Mouse (Mus musculus): Measurements from ENCODE around the gene Il24. TPM values are rescaled to one million over a fixed set of nuclear protein-coding genes. Genes with fewer than 3 reads are reported as not detected.

Gene Il24
- polyA plus RNA-seq, 1 experiment from 2014 or later, result not detected

- Histone ChIP-seq H3K4me1 (replicated peaks; ENCODE audit: control insufficient read depth, insufficient read depth, low read length) (no peaks in the 10 kb centered on the region), H3K27me3 (replicated peaks; ENCODE audit: control insufficient read depth, insufficient read depth, low read length) (no peaks in the 10 kb centered on the region), H3K4me2 (ENCODE audit: low read length) (no peak overlapping the region), H3K9me3 (ENCODE audit: control insufficient read depth, low read length) (no peaks in the 10 kb centered on the region), H3K27ac (ENCODE audit: low read length) (no peak overlapping the region), H3K36me3 (ENCODE audit: control insufficient read depth, insufficient read depth) (no peaks in the 10 kb centered on the region), H3K9ac (replicated peaks; ENCODE audit: low read depth, low read length) (no peak overlapping the region), H3K4me3 (replicated peaks; ENCODE audit: low read length) (no peak overlapping the region)
- 65% methylated on average over 6 of the region's 6 CpGs for WGBS
- ATAC-seq, result no peak
Measured at GRCm38 (mm10) chr1:130838288-130838687, 49.0 kb downstream of the Il24 start.

GRCm38 (mm10) chr1:130835161-130835936, 51.9 kb downstream of the Il24 start:
- no peaks in the 10 kb centered on the region for H3K27me3 ChIP-seq (replicated peaks; ENCODE audit: control insufficient read depth, insufficient read depth, low read length)
- 76% methylated on average over 6 of the region's 6 CpGs for WGBS
- ATAC-seq, result peak; percentile 73

GRCm38 (mm10) chr1:130832230-130833149, 54.8 kb downstream of the Il24 start:
- H3K4me2 ChIP-seq (ENCODE audit: low read length), result no peak overlapping the region
- ATAC-seq, result no peak
- no peaks in the 10 kb centered on the region for H3K9me3 ChIP-seq (ENCODE audit: control insufficient read depth, low read length)
- 84% methylated on average over 5 of the region's 5 CpGs for WGBS
- no peaks in the 10 kb centered on the region for H3K36me3 ChIP-seq (ENCODE audit: control insufficient read depth, insufficient read depth)
- no peaks in the 10 kb centered on the region for H3K27me3 ChIP-seq (replicated peaks; ENCODE audit: control insufficient read depth, insufficient read depth, low read length)
- H3K27ac ChIP-seq (ENCODE audit: low read length), result no peak overlapping the region
- no peak overlapping the region for H3K9ac ChIP-seq (replicated peaks; ENCODE audit: low read depth, low read length)
- no peak overlapping the region for H3K4me3 ChIP-seq (replicated peaks; ENCODE audit: low read length)
- H3K4me1 ChIP-seq (replicated peaks; ENCODE audit: control insufficient read depth, insufficient read depth, low read length), result no peaks in the 10 kb centered on the region

More at GRCm38 (mm10) chr1:130835161-130835936, 51.9 kb downstream of the Il24 start:
- Histone ChIP-seq H3K9ac (replicated peaks; ENCODE audit: low read depth, low read length) (no peak overlapping the region), H3K36me3 (ENCODE audit: control insufficient read depth, insufficient read depth) (no peaks in the 10 kb centered on the region), H3K4me2 (ENCODE audit: low read length) (no peak overlapping the region), H3K4me3 (replicated peaks; ENCODE audit: low read length) (no peak overlapping the region), H3K4me1 (replicated peaks; ENCODE audit: control insufficient read depth, insufficient read depth, low read length) (no peaks in the 10 kb centered on the region), H3K9me3 (ENCODE audit: control insufficient read depth, low read length) (no peaks in the 10 kb centered on the region), H3K27ac (ENCODE audit: low read length) (no peak overlapping the region)

Other genes with a start within 250 kb of the Il24 start
- not detected in 2 replicates for gene C4bp, start 225.8 kb downstream of the Il24 start, polyA plus RNA-seq (2015; fragmentation: Nextera tagmentation; extraction: Ambion mirVana)
- 0.27 TPM in 1 of 2 replicates, not detected in the other for gene Gm29427, start 171.7 kb downstream of the Il24 start, polyA plus RNA-seq (2015; fragmentation: Nextera tagmentation; extraction: Ambion mirVana)
- gene Yod1, start 170.1 kb downstream of the Il24 start, polyA plus RNA-seq (2015; fragmentation: Nextera tagmentation; extraction: Ambion mirVana), result 18.1 and 18.7 TPM in 2 replicates
- gene Pfkfb2, start 158.2 kb downstream of the Il24 start, polyA plus RNA-seq (2015; fragmentation: Nextera tagmentation; extraction: Ambion mirVana), result 27.8 and 28.2 TPM in 2 replicates
- gene AA986860, start 155.5 kb downstream of the Il24 start, polyA plus RNA-seq (2015; fragmentation: Nextera tagmentation; extraction: Ambion mirVana), result 0.47 and 0.67 TPM in 2 replicates
- not detected in 2 replicates for gene Fcamr, start 86.6 kb downstream of the Il24 start, polyA plus RNA-seq (2015; fragmentation: Nextera tagmentation; extraction: Ambion mirVana)
- not detected in 2 replicates for gene Pigr, start 60.8 kb downstream of the Il24 start, polyA plus RNA-seq (2015; fragmentation: Nextera tagmentation; extraction: Ambion mirVana)
- not detected in 2 replicates for gene Fcmr, start 21.8 kb downstream of the Il24 start, polyA plus RNA-seq (2015; fragmentation: Nextera tagmentation; extraction: Ambion mirVana)
- not detected in 2 replicates for gene Il20, start 24.0 kb upstream of the Il24 start, polyA plus RNA-seq (2015; fragmentation: Nextera tagmentation; extraction: Ambion mirVana)
- not detected in 2 replicates for gene Il19, start 52.7 kb upstream of the Il24 start, polyA plus RNA-seq (2015; fragmentation: Nextera tagmentation; extraction: Ambion mirVana)
- gene Il10, start 132.4 kb upstream of the Il24 start, polyA plus RNA-seq (2015; fragmentation: Nextera tagmentation; extraction: Ambion mirVana), result 0.16 TPM in 1 of 2 replicates, not detected in the other
- 19.9 and 23.0 TPM in 2 replicates for gene Mapkapk2, start 210.4 kb upstream of the Il24 start, polyA plus RNA-seq (2015; fragmentation: Nextera tagmentation; extraction: Ambion mirVana)

Data from forebrain, embryonic 16.5 days (tissue).